ENCODE assay signal across 30 mouse cellular contexts in the genomic region with DNA sequence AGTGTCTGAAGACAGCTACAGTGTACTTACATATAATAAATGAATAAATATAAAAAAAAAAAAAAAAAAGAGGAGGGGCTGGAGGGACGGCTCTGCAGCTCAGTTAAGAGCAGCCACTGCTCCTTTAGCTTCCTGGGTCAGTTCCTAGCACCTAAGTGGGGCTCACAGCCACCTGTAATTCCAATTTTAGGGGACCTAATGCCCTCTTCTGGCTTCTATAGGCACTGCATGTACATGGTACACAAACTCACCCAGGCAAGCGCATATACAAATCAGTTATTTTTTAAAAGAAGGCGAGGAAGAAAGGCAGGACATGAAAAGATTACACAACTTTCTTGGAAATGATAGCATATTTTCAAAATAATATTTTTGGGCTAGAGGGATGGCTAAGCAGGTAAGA.
DNase-seq lines count a peak whose midpoint lies in the region; ATAC-seq and TF ChIP-seq lines count a peak whose summit lies in the region.
"Had no signal": no experiment of that assay in that cellular context is flagged by ENCODE, and none has a peak within 500 bp of the region (broad histone marks: within the 10 kb centered on the region; RNA-seq: fewer than 3 reads in every experiment).

No protein-coding gene starts in this region.

- intact Hi-C loops in gastrocnemius, adult 2 months (cut with DNase I), result no loop called here
- intact Hi-C loops in gastrocnemius, postnatal 36 days (cut with DNase I), result no loop called here

- no peak for ATAC-seq in kidney, postnatal 0 days (replicated peaks; ENCODE audit: low FRiP score, low read depth)
- ATAC-seq: CD4-positive, CD25-positive, alpha-beta regulatory T cell, adult 4 months; forebrain, embryonic 16.5 days; intestine, embryonic 16.5 days; Patski had no signal

- peaks cover 39% of the 10 kb centered on the region for H3K27me3 ChIP-seq in kidney, postnatal 0 days (ENCODE audit: insufficient read depth, low read length)
- H3K27me3 ChIP-seq in E14TG2a.4 (ENCODE audit: insufficient read depth, low read length), result no peaks in the 10 kb centered on the region
- H3K27me3 ChIP-seq: Patski had no signal

- no peak overlapping the region for H3K9ac ChIP-seq in kidney, postnatal 0 days (ENCODE audit: low read depth, low read length)
- H3K9ac ChIP-seq: embryonic facial prominence, embryonic 13.5 days; heart, embryonic 13.5 days; hindbrain, embryonic 15.5 days had no signal

- 91% methylated on average over 3 of the region's 3 CpGs for WGBS in kidney, postnatal 0 days

- H3K4me3 ChIP-seq in gastrocnemius, adult 2 months, result no peak overlapping the region
- no peak overlapping the region for H3K4me3 ChIP-seq in kidney, postnatal 0 days (replicated peaks; ENCODE audit: low read depth, low read length)
- no peak overlapping the region for H3K4me3 ChIP-seq in E14TG2a.4 (replicated peaks; ENCODE audit: low read length)
- H3K4me3 ChIP-seq: embryonic facial prominence, embryonic 10.5 days; embryonic facial prominence, embryonic 13.5 days; erythroblast, embryonic 14.5 days; forebrain, embryonic 12.5 days; heart, adult 2 months; heart, embryonic 10.5 days; heart, embryonic 13.5 days; hindbrain, embryonic 15.5 days had no signal

- no peak overlapping the region for H3K4me2 ChIP-seq in kidney, postnatal 0 days (ENCODE audit: low read length)
- H3K4me2 ChIP-seq: embryonic facial prominence, embryonic 13.5 days; forebrain, embryonic 12.5 days; heart, embryonic 13.5 days; hindbrain, embryonic 15.5 days had no signal

- TF ChIP-seq CTCF in gastrocnemius, adult 2 months (IDR thresholded peaks at IDR 0.05), result peak; percentile 4; the same call in 1 of the 2 replicates
- peak; percentile 9; the same call in 1 of the 2 replicates for TF ChIP-seq CTCF in kidney, postnatal 0 days (IDR thresholded peaks at IDR 0.05; ENCODE audit: low read depth)
- peak; percentile 59 for TF ChIP-seq CTCF in E14TG2a.4 (conservative IDR thresholded peaks at IDR 0.05; ENCODE audit: low read length)

- DNase-seq in gastrocnemius, adult 2 months, result no peak
- no peak for DNase-seq in gastrocnemius, postnatal 36 days
- DNase-seq in kidney, postnatal 0 days (ENCODE audit: low spot score), result no peak
- DNase-seq in kidney, adult 9 months, result no peak
- DNase-seq in ZHBTc4 (ENCODE audit: low read depth, low spot score), result peak; percentile 62
- no peak for DNase-seq in thymus, postnatal 14 days
- no peak for DNase-seq in embryo, embryonic 9.5 days (ENCODE audit: extremely low spot score)
- DNase-seq: adrenal gland, postnatal 10 days; adrenal gland, postnatal 36 days; cerebellum, adult 18-20 months; cerebellum, adult 9-10 months; cerebellum, postnatal 25 days; gastrocnemius, postnatal 25 days; heart, adult 2 months; heart, postnatal 14 days; heart, postnatal 4 days; kidney, adult 2 months had no signal

- H3K36me3 ChIP-seq in kidney, postnatal 0 days (ENCODE audit: insufficient read depth, low read length), result no peaks in the 10 kb centered on the region
- H3K36me3 ChIP-seq in E14TG2a.4 (ENCODE audit: insufficient read depth, low read length), result no peaks in the 10 kb centered on the region
- H3K36me3 ChIP-seq: embryonic facial prominence, embryonic 10.5 days; embryonic facial prominence, embryonic 13.5 days; forebrain, embryonic 12.5 days; G1E; heart, embryonic 10.5 days; heart, embryonic 13.5 days; hindbrain, embryonic 15.5 days had no signal

- peaks cover 2% of the 10 kb centered on the region; the same call in 1 of the 2 replicates for H3K4me1 ChIP-seq in kidney, postnatal 0 days (replicated peaks; ENCODE audit: insufficient read depth, low read length)
- H3K4me1 ChIP-seq in E14TG2a.4 (replicated peaks; ENCODE audit: low read depth, low read length), result peaks cover 47% of the 10 kb centered on the region

- no peak overlapping the region for H3K27ac ChIP-seq in gastrocnemius, adult 2 months
- H3K27ac ChIP-seq in kidney, postnatal 0 days, result no peak overlapping the region
- H3K27ac ChIP-seq: embryonic facial prominence, embryonic 10.5 days; embryonic facial prominence, embryonic 13.5 days; forebrain, embryonic 12.5 days; heart, adult 2 months; heart, embryonic 10.5 days; heart, embryonic 13.5 days; hindbrain, embryonic 15.5 days had no signal

- H3K9me3 ChIP-seq in kidney, postnatal 0 days (replicated peaks; ENCODE audit: low read length), result no peaks in the 10 kb centered on the region
- no peaks in the 10 kb centered on the region for H3K9me3 ChIP-seq in E14TG2a.4 (ENCODE audit: low read length)
- H3K9me3 ChIP-seq: embryonic facial prominence, embryonic 10.5 days; embryonic facial prominence, embryonic 13.5 days; forebrain, embryonic 12.5 days; heart, embryonic 10.5 days; hindbrain, embryonic 15.5 days had no signal

Comparison
In these comparisons a context has a peak if more than half of its experiments do, and no peak if none do; other contexts are left out.
1. CTCF ChIP-seq: peak in every context shown above with its lines; median percentile 59 in E14TG2a.4; 9 in kidney, postnatal 0 days; 4 in gastrocnemius, adult 2 months.